Mouse (Mus musculus): ENCODE measurements around the gene 6430531B16Rik.

6430531B16Rik gene

DNA sequence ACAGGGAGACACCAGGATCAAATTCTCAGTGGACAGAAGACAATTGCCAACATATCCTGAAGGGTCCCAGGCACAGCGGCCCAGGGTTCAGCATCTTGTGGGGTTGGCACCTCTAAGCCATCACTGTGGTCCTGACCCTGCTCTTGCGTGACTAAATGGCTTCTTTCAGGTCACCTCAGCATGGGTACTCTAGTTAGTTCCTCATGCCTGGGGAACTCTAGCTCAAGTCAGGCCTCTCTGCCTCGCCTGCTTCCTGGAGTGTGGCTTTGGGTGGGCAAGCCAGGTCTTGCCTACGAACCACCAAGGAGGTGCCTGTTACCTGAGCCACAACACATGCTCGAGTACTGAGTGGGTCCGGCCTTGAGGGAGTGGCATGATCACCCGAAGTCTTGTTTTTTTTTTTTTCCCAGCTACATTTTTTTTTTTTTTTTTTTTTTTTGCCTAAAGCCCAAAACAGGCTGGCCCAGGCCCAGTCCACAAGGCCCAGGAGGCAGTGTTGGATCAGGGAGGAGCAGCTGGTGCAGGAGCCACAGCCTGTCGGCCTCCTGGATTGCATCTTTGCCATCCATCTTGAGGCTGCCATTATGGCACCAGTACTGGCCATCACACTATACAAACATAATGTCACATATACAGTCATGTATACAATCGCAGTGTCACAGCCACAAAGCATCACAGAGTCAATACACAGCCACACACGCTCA, 8.2 kb downstream of the 6430531B16Rik start:
- DNase-seq, result no peak

DNA sequence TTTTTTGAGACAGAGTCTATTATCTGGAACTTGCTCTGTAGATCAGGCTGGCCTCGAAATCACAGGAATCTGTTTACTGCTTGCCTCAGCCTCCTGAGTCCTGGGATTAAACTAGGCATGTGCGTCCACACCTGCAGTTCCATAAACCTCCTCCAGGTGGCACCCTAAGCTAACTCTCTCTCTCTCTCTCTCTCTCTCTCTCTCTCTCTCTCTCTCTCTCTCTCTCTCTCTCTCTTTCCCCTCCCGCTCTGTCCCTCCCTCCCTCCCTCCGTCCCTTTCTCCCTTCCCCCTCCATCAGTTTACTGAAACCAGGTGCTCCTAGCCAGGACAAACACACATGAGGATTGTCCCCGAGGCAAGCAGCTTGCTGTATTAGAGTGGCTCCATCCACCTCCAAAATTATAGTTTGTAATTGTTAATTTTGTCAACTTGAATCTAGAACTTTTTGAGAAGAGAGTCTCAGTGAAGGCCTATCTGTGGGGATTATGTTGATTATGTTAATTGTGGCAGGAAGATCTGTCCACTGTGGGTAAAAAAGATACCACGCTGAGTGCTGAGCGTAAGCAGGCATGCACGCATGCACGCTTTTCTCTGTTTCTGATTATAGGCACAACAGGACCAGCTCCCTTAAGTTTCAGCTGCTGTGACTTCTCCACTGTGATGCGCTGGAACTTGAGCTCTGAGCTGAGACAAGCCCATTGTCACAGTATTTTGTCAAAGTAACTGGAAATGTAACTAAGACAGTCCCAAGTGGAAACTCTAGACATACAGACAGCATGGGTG, 9.0 kb downstream of the 6430531B16Rik start:
- DNase-seq, result peak; percentile 86 to 91

DNA sequence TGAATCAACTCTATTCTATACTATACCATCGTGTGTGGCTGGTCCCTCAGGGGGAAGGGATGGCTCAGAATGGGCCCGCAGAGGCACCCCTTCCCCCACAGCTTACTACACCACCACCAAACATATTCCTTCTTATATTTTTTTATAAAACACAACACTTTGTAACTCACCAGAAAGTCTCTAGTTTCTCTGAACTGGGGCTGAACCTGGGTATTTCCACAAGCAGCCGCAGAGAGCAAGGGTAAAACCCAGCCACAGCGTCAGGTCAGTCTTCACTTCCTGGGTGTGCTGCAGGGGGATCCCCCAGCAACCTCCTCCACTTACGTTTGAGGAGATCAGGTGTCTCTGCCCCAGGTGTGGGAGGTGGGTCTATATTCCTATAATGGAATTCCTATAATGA, 10.1 kb downstream of the 6430531B16Rik start:
- no peak for DNase-seq

DNA sequence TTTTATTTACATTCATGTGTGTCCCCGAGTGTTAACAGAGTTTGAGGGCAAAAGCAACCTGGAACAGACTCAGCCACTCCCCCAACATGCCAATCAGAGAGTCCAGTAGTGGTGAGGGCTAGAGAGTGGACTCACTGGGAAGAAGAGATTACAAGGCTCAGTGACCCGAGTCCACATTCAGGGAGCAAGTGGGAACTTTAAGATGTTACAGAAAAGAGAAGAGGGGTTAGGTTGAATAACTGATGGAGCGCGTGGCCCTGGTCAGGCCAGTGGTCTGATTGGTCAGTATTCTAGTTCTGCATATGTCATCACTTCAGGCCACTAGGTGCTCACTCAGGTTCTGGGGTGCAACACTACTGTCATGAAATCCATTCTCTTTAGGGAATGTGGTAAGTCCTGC, 11.4 kb downstream of the 6430531B16Rik start:
- DNase-seq, result no peak

DNA sequence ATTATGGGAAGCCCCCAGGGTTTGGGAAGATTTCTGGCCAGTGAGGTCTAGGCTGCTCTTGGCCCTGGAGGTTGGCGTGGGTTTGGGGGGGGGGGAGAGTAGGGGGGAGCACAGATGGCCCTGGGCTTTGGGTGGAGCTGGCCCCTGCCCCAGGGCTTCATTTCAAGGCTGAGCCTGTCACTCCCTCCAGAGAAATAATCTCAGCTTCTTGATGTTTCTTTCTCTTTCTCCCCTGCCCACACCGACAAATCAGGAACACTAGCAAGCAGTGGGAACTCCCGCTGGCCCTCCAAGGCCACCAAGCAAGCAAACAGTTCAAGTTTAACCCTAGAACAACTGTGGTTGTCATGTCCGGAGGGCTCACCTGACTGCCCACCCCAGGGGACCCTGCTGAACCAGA, 14.7 kb downstream of the 6430531B16Rik start:
- no peak for DNase-seq

DNA sequence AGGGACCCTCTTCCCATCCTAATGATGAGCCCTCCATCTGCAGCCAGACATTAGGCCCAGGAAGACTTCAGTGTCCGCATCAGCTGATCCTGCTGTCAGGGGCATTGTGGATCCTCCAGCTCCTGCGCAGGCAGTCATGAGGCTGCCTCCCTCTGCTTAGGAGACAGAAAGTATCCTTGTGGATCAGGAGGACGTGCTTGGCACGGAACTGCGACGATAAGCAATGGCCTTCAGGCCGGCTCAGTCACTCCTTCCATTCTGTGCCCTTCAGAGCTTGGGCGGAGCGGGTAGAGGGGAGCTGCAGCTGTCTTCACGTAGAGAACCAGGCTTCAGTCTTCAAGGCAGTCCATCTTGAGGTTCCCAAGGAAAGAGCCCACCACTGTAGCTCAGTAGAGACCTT, 17.4 kb downstream of the 6430531B16Rik start:
- DNase-seq, result no peak

DNA sequence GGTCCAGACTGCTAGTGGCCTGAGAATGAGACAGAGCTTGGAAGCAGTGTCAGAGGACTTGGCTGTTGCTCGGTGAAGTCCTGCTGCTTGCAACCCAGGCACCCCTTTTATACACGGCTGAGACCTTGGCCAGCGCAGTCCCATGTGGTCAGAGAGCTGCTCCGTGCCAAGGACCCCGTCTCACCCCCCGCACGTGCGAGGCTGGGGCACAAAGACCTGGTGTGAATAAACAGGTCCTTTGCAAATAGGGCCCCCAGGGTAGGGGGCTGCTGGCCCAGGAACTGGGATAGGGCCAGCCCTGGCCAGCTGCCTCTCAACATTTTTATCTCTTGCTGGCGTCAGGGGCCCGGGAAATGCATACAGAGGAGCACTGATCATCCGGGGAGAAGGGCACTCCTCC, 20.6 kb downstream of the 6430531B16Rik start:
- DNase-seq, result no peak

DNA sequence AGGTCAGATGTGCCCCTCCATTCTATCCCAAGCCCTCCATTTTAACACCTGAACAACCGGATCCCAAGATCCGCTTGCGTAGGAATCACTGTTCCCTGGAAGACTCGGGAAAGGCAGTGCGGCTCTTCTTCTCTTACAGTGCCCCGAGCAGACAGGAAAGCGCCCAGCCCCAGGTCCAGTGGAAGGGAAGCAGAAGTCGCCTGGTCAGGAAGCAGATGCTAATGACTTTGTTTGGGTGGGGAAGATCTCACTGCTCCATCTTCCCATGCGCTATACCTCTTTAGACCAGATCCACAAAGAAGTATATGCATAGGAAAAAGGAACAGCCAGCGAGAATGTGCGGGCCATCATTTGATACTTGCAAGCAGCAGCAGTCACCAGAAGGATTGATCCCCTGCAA, 21.1 kb downstream of the 6430531B16Rik start:
- no peak for DNase-seq

DNA sequence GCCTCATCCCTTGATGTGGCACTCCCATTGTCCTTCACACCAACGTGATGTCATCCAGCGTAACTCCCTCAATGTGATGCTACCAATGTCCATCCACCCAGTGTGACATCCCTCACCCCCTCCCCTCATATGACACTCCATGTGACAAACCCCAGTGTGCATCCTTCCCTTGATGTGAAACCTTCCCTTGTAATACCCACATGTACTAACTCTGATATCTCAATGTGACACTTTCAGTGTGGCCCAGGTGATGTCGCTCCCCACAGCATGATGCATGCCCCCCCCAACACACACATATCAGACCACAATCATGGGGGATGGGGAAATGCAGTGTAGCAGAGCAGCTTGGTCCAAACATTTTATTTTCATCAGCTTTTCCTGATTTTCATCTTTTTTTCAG, 21.9 kb downstream of the 6430531B16Rik start:
- DNase-seq, result no peak

DNA sequence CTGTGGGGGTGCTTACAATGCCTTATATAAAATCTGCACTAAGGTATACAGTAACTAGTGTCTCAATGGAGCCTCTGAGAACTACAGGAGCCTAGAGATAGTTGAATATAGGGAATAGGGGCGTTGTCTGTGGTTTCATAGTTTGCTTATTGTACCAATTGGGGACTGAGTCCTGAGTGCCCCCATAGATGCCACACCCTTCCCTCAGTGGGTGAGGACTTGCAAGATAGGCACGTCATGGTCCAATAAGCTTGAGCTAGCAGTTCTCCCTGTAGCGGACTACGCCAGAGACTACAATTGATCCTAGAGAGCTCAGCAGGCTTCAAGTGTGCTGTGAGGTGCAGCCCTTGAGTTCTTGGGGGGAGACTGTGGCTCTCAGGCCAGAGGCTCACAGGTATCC, 23.1 kb downstream of the 6430531B16Rik start:
- no peak for DNase-seq

DNA sequence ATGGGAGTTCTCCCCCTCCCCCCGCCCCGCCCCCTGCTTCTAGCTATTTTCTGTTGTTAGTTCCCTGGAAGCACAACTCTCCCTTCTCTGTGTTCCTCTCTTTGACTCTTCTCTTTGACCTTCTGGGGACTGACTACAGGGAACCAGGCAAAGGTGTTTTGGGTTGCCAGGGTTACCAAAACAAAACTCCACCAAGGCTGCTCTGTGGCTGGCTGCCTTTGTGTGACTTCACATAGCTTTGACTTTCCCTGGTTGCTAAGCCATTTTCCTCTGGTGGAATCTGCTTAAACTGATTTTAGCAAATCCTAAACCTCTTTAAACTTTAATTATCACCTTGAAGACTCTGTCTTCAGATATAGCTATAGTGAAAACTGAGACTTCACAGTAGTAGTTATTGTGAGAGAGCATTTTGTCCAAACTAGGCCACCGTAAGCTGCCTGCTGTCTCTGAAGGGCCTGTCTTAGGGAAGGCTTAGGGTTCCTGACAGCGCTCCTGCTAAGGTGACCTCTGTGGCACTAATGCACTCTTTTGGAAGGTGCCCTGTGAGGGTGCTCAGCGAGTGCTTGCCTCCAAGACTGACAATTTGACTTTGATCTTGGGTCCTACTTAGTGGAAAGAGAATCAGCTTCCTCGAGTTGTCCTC, 26.4 kb downstream of the 6430531B16Rik start:
- DNase-seq, result no peak

DNA sequence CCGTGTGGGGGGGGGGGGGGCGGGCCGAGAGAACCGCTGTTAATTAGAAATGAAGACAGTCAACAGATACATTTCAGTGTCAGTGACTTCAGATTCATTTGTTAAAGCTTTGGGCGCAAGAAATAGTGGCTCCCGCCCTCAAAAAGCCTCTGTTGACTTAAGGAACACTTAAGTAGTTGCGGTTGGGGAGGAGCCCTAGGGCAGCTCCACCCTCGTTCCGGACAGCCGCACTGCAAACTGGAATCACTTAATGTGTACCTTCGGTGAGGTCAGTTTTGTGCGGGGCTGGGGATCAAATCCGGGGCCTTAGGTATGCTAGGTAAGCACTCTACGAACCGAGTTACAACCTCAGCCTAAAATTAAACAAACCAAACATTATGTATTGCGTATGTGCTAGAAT, 27.5 kb downstream of the 6430531B16Rik start:
- no peak for DNase-seq

DNA sequence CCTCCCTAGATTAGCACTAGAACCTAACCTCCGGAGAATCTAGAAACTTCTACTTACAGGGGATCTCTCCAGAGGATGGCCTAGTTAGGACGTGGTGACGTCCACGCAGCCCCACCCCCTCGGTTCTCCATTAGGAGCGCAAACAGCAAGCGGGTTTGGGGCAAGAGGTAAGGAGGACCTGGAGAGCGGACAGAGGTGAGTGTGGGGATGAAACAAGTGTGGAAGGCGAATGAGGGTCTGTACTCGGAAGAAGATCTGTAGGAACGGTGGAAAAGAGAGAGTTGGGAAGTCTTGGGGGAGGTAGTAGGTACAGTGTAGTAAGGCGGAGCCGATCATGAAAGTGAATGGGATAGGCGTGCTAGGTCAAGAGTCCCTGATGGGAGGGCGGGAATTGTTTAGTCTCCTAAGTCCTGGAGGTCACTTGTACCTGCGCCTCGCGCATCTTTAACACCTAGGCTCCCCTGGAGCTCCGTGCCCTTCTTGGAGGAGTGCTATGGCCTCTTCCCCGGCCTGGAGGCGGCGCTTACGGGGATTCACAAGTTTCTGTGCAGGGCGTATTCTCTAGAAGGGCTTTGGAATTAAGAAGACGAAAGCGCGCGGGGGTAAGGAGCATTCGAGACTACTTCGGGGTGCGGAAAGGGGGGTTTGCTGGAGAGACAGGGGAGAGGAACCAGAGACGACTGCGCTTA, 28.1 kb downstream of the 6430531B16Rik start:
- DNase-seq, result no peak

DNA sequence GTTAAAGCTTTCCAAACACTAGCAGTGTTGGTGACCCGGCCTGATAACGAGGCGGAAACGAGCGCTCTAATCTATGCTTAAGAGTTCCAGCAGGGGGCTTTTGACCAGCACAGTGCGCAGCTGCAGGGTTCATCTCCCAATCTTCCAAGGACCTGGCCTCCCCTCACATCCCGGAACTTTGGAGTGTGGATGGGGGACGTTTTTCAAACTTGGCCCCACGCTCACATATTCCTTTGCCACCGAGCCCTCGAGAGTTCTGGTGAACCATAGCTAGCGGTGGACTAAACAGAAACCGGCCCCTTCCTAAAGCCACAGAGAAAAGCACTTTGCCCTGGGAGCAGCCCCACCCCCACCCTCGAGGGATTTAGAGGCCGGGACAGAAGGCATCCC, 28.7 kb downstream of the 6430531B16Rik start:
- no peak for DNase-seq

DNA sequence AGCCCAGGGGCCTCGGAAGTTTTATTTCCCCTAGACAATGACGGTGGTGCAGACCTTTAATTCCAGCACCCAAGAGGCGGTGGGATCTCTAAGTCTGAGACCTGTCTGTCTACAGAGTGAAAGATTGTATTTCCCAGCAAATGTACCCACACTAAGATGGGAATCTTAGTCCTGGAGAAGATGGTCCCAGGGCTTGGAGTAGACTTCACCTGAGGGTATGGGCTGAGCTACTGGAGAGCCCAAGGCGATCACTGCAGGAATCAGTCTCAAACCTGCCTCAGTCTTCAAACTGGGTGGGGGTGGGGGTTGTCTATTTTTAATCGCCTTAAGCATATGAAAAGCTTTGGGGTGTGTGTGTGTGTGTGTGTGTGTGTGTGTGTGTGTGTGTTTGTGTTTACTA, 32.5 kb downstream of the 6430531B16Rik start:
- no peak for DNase-seq

DNA sequence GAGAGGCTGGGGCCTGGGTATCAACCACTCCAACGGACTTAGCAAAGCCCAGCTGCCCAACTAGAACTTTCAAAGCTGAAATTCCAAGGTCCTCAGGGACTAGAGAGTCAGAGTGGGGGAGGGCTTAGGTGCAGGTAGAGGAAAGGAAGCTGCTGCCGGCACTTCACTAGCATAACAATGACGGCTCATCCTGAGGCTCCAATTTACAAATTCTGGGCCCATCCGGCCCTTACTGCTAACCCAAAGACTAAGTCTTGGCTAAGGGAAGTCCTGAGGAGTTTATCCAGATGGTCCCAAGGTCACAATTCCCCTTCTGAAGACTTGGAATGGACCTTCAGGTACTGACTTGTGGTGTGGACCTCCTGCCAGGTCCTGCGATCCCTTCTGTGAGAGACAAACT, 33.0 kb downstream of the 6430531B16Rik start:
- DNase-seq, result no peak

DNA sequence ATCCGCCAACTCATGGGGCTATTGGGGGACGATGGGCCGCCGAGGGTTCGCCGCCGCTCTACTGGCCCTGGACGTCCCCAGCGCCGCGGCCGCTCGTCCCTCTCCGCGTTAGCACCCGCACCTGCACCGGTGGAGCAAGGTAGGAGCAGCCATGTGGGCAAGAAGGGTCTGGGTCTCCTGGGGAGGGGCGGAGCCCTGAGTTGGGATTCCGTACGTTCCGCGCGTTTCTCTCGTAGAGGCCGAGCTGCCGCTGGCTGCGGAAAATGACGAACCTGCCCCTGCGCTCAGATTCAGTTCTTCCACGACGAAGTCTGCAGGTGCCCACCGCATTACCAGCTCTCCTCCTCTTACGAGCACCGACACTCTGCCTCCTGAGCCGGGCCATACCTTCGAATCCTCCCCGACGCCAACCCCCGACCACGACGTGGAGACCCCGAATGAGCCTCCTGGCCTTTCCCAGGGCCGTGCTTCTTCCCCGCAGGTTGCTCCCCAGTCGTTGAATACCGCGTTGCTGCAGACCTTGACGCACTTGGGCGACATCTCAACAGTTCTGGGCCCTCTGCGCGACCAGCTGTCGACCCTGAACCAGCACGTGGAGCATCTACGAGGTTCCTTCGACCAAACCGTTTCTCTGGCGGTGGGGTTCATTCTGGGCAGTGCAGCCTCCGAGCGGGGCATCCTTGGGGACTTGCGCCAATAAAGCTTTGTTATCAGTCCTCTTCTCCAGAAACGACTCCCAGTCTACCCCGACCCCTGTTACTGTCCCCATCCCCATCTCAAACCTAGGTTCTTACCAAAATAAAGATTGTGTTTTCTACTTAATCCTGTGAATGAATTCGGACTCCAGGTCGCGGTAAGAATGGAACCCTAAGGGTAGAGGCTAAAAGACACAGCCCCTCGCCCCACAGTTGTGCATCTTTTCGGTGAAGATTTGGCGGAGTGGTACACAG, 34.0 kb downstream of the 6430531B16Rik start:
- DNase-seq, result no peak

DNA sequence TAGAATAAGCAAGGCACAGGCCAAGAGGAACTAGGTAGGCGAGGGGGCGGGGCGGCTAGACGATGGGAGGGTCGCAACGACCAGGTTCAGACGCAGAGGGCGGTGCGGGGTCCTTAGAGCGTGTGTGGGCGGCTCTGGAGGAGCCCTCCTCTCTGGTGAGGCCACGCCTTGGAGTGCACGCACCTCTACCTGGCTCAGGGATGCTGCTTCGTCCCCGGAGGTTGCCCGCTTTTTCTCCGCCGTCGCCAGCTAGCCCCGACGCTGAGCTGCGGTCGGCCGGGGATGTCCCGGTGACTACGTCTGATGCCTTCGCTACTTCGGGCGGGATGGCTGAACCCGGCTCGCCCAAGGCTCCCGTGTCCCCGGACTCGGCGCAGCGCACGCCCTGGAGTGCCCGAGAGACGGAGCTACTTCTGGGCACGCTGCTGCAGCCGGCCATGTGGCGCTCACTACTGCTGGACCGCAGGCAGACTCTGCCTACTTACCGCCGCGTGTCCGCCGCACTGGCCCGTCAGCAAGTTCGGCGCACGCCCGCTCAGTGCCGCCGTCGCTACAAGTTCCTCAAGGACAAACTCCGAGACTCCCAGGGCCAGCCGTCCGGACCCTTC, 34.8 kb downstream of the 6430531B16Rik start, which contains the start of gene Utf1:
Utf1 (plus strand) TSS at position 116 of the 608 bp plus-strand sequence.
- DNase-seq, result peak in 1 of 2 experiments; percentile 25

DNA sequence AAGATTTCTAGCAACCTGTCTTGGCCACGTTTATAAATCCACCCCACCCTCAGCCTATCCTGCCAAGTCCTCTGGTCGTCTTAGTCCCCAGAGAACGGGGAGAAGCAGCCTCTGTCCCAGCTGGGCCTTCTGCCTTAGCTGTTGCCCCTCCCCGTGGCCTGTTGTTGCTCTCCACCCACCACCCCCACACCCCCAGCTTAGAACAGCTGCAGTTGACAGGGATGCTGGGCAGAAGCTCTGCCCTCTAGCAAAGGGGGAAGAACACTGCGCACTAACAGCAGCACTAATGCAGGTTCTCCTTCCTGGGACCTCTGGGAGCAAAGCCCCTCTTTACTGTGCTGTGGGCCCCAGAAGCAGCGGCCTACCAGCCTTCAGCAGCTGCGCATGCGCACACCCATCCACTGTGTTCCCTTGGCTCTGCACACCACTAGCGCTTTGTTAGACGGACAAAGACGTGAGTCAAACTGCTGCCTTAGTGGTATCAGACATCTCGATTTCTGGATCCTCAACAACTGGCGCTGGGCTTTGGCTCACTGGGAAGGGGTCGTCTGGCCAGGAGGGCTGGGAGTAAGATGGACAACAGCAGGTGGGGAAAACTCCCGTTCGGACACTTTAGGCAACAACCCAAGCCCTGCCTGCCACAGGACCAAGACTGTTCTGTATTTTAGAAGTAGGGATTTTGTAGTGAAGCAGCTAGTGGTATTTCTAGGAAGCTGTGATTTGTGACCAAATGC, 37.9 kb downstream of the 6430531B16Rik start:
- DNase-seq, result no peak

DNA sequence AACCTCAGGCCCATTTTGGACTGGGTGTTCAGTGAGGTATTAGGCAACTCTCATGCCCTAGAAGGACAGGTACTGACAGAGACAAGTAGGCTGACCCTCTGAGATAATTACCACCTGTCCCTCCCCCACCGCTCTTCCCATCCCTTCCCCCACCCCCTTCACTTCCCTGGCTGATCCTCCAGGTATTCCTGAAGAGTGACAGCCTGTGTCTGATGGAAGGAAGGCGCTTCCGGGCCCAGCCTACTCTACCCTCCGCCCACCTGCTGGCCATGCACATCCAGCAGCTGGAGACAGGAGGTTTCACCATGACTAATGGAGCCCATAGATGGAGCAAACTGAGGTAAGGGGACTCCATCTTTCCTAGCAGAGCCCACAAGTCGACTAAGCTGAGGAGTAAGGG, 40.7 kb downstream of the 6430531B16Rik start:
- DNase-seq, result no peak

DNA sequence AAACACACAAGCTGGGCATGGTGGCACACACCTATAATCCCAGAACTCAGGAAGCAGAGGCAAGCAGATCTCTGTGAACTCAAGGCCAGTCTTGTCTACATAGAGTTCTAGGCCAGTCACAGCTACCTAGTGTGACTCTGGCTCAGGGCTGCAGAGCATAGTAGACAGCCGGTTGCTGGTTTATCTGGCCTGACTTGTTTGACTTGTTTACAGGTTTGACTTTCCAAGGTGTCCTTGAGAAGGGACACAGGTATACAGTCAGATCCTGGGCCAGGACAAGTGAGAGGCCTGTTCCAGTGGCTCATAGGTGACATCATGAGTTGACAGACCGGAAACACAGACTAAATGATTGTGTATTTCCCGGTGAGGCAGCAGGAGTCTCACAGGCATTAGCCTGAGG, 41.4 kb downstream of the 6430531B16Rik start:
- DNase-seq, result no peak
